Mouse (Mus musculus): Measurements from ENCODE around the gene Tbx10.

GRCm38 (mm10) chr19:3988066-3988465 lies 4.5 kb upstream of the Tbx10 start:
- TF ChIP-seq POLR2A (IDR thresholded peaks at IDR 0.05; ENCODE audit: control insufficient read depth in 1 of 2, insufficient read depth in 1 of 2, low read depth in 1 of 2, low read length in 2 of 2, poor library complexity in 1 of 2) (no peak), HCFC1 (IDR thresholded peaks at IDR 0.05; ENCODE audit: low read depth, low read length) (no peak)

All from MEL (cell line).